Mouse (Mus musculus): ENCODE results near the gene Adam17. TPM values are rescaled to one million over a fixed set of nuclear protein-coding genes. Genes with fewer than 3 reads are reported as not detected.

The Adam17 gene
- polyA plus RNA-seq, 1 experiment from 2014 or later = 16.9 TPM

GRCm38 (mm10) chr12:21331711-21332110 is 41.7 kb downstream of the Adam17 start:
- no peaks in the 10 kb centered on the region for H3K27me3 ChIP-seq (ENCODE audit: control insufficient read depth, insufficient read depth, low read length)
- WGBS = 91% methylated on average over 6 of the region's 6 CpGs
- TF ChIP-seq CTCF (IDR thresholded peaks at IDR 0.05; ENCODE audit: low read depth) (no peak), EP300 (optimal IDR thresholded peaks at IDR 0.05) (no peak)
- no peaks in the 10 kb centered on the region for H3K9me3 ChIP-seq (ENCODE audit: control insufficient read depth, low read length)
- no peak for DNase-seq (ENCODE audit: low spot score)
- H3K4me1 ChIP-seq (replicated peaks; ENCODE audit: control insufficient read depth, insufficient read depth) = no peaks in the 10 kb centered on the region
- no peak overlapping the region for H3K27ac ChIP-seq (replicated peaks)
- no peak overlapping the region for H3K4me3 ChIP-seq (ENCODE audit: low read depth, low read length)
- peaks cover 14% of the 10 kb centered on the region; the same call in 1 of the 2 replicates for H3K36me3 ChIP-seq (ENCODE audit: control insufficient read depth, insufficient read depth, low read length)
- no peak overlapping the region for H3K4me2 ChIP-seq (replicated peaks; ENCODE audit: low read depth)
- no peak for ATAC-seq (ENCODE audit: low FRiP score, low TSS enrichment)
- H3K9ac ChIP-seq (ENCODE audit: low read length) = no peak overlapping the region

- no peak overlapping the region for H3K27ac ChIP-seq (replicated peaks)
- no peak for DNase-seq (ENCODE audit: low spot score)
- H3K4me3 ChIP-seq (ENCODE audit: low read depth, low read length) = no peak overlapping the region
Measured at GRCm38 (mm10) chr12:21330961-21331576, 42.4 kb downstream of the Adam17 start.

DNA sequence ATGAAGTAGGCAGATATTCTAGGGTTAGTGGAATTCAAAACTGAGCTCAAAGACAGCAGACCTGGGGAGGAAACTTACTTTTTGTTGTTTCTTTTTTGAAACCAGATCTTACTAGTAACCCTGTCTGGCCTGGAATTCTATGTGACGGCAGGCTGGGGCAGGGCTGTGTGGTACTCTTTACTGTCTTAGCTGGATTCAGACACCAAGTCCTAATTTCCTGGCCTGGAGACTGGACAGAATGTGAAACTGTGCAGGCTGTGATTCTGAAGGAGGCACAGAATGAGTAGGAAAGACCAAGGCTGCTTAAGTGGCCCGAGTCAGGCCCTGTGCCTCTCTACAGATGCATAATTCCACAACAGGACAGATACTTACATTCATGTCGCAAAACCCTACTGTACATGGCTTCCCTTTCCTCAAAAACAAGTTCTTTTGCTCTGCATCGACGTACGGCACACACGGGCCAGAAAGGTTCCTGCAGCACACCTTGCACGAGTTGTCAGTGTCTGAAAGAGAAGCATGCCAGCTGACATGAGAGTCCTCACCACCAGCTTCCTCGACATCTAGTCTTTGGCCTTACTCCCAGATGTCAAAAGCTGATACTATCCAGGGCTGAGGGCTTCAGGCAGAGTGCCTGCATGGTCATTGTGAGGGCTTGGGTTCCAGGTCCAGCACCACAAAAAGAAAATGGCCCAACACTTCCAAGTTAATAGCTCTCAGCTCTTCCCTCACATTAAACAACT is 43.6 kb downstream of the Adam17 start:
- WGBS = 67% methylated on average over 9 of the region's 9 CpGs
- Histone ChIP-seq H3K9ac (ENCODE audit: low read length) (no peak overlapping the region), H3K27me3 (ENCODE audit: control insufficient read depth, insufficient read depth, low read length) (no peaks in the 10 kb centered on the region), H3K4me1 (replicated peaks; ENCODE audit: control insufficient read depth, insufficient read depth) (no peaks in the 10 kb centered on the region), H3K4me3 (ENCODE audit: low read depth, low read length) (no peak overlapping the region), H3K27ac (replicated peaks) (no peak overlapping the region), H3K36me3 (ENCODE audit: control insufficient read depth, insufficient read depth, low read length) (peaks cover 19% of the 10 kb centered on the region), H3K4me2 (replicated peaks; ENCODE audit: low read depth) (no peak overlapping the region), H3K9me3 (ENCODE audit: control insufficient read depth, low read length) (no peaks in the 10 kb centered on the region)
- ATAC-seq (ENCODE audit: low FRiP score, low TSS enrichment) (no peak), DNase-seq (ENCODE audit: low spot score) (no peak)
- TF ChIP-seq EP300 (optimal IDR thresholded peaks at IDR 0.05) (no peak), CTCF (IDR thresholded peaks at IDR 0.05; ENCODE audit: low read depth) (no peak)

More at GRCm38 (mm10) chr12:21330961-21331576, 42.4 kb downstream of the Adam17 start:
- Histone ChIP-seq H3K4me2 (replicated peaks; ENCODE audit: low read depth) (no peak overlapping the region), H3K27me3 (ENCODE audit: control insufficient read depth, insufficient read depth, low read length) (no peaks in the 10 kb centered on the region), H3K4me1 (replicated peaks; ENCODE audit: control insufficient read depth, insufficient read depth) (no peaks in the 10 kb centered on the region), H3K9me3 (ENCODE audit: control insufficient read depth, low read length) (no peaks in the 10 kb centered on the region), H3K36me3 (ENCODE audit: control insufficient read depth, insufficient read depth, low read length) (peaks cover 19% of the 10 kb centered on the region), H3K9ac (ENCODE audit: low read length) (no peak overlapping the region)
- TF ChIP-seq CTCF (IDR thresholded peaks at IDR 0.05; ENCODE audit: low read depth) (peak; percentile 38), EP300 (optimal IDR thresholded peaks at IDR 0.05) (no peak)
- no peak for ATAC-seq (ENCODE audit: low FRiP score, low TSS enrichment)
- 74% methylated on average over 10 of the region's 10 CpGs for WGBS

DNA sequence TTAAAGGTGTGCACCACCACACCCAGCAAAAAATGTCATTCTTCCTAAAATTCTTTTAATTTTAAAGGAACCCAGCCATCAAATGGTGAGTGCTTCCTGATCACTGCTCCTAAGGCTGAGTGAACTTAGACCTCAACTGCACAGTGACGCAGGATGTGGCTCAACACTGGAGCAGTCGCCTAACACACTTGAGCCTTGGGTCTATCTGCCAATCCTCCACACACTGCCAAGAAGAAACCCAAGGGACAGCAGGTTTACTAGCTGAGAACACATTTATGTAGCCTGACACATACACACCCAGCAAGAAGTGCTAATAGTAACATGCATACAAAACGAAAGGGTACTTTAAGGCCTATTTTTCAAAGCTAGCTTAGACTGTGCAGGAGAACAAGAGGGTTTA is 47.1 kb downstream of the Adam17 start:
- Histone ChIP-seq H3K36me3 (ENCODE audit: control insufficient read depth, insufficient read depth, low read length) (peaks cover 9% of the 10 kb centered on the region), H3K4me1 (replicated peaks; ENCODE audit: control insufficient read depth, insufficient read depth) (no peaks in the 10 kb centered on the region), H3K4me2 (replicated peaks; ENCODE audit: low read depth) (no peak overlapping the region), H3K9me3 (ENCODE audit: control insufficient read depth, low read length) (no peaks in the 10 kb centered on the region), H3K27me3 (ENCODE audit: control insufficient read depth, insufficient read depth, low read length) (no peaks in the 10 kb centered on the region), H3K27ac (replicated peaks) (no peak overlapping the region), H3K9ac (ENCODE audit: low read length) (no peak overlapping the region), H3K4me3 (ENCODE audit: low read depth, low read length) (no peak overlapping the region)
- WGBS = 87% methylated on average over 3 of the region's 3 CpGs
- ATAC-seq (ENCODE audit: low FRiP score, low TSS enrichment) (no peak), DNase-seq (ENCODE audit: low spot score) (no peak)
- TF ChIP-seq EP300 (optimal IDR thresholded peaks at IDR 0.05) = no peak
- no peak for TF ChIP-seq CTCF (IDR thresholded peaks at IDR 0.05; ENCODE audit: low read depth)

- H3K9me3 ChIP-seq (ENCODE audit: control insufficient read depth, low read length) = no peaks in the 10 kb centered on the region
- TF ChIP-seq CTCF (IDR thresholded peaks at IDR 0.05; ENCODE audit: low read depth) = no peak
- no peak for TF ChIP-seq EP300 (optimal IDR thresholded peaks at IDR 0.05)
- 90% methylated on average over 8 of the region's 8 CpGs for WGBS
- DNase-seq (ENCODE audit: low spot score) = no peak
- H3K36me3 ChIP-seq (ENCODE audit: control insufficient read depth, insufficient read depth, low read length) = peaks cover 9% of the 10 kb centered on the region
- H3K27me3 ChIP-seq (ENCODE audit: control insufficient read depth, insufficient read depth, low read length) = no peaks in the 10 kb centered on the region
- no peak for ATAC-seq (ENCODE audit: low FRiP score, low TSS enrichment)
- no peak overlapping the region for H3K27ac ChIP-seq (replicated peaks)
- no peak overlapping the region for H3K9ac ChIP-seq (ENCODE audit: low read length)
- H3K4me2 ChIP-seq (replicated peaks; ENCODE audit: low read depth) = no peak overlapping the region
- H3K4me1 ChIP-seq (replicated peaks; ENCODE audit: control insufficient read depth, insufficient read depth) = no peaks in the 10 kb centered on the region
- H3K4me3 ChIP-seq (ENCODE audit: low read depth, low read length) = no peak overlapping the region
Measured at GRCm38 (mm10) chr12:21325266-21325665, 48.2 kb downstream of the Adam17 start.

- Histone ChIP-seq H3K27me3 (ENCODE audit: control insufficient read depth, insufficient read depth, low read length) (no peaks in the 10 kb centered on the region), H3K4me3 (ENCODE audit: low read depth, low read length) (no peak overlapping the region), H3K36me3 (ENCODE audit: control insufficient read depth, insufficient read depth, low read length) (peaks cover 9% of the 10 kb centered on the region), H3K4me1 (replicated peaks; ENCODE audit: control insufficient read depth, insufficient read depth) (no peaks in the 10 kb centered on the region), H3K9ac (ENCODE audit: low read length) (no peak overlapping the region), H3K9me3 (ENCODE audit: control insufficient read depth, low read length) (no peaks in the 10 kb centered on the region), H3K27ac (replicated peaks) (no peak overlapping the region), H3K4me2 (replicated peaks; ENCODE audit: low read depth) (no peak overlapping the region)
- TF ChIP-seq CTCF (IDR thresholded peaks at IDR 0.05; ENCODE audit: low read depth) = no peak
- TF ChIP-seq EP300 (optimal IDR thresholded peaks at IDR 0.05) = no peak
- WGBS = 76% methylated on average over 5 of the region's 5 CpGs
- no peak for ATAC-seq (ENCODE audit: low FRiP score, low TSS enrichment)
- DNase-seq (ENCODE audit: low spot score) = no peak
Measured at GRCm38 (mm10) chr12:21324101-21324500, 49.3 kb downstream of the Adam17 start.

Measured in stomach, postnatal 0 days (tissue).